Mouse (Mus musculus): ENCODE data around the gene Nfix.

- TF ChIP-seq CTCF (IDR thresholded peaks at IDR 0.05; ENCODE audit: insufficient read depth, low read depth, low read length) = no peak
- no peak for TF ChIP-seq POLR2A (IDR thresholded peaks at IDR 0.05; ENCODE audit: insufficient read depth, low read depth, low read length)
Observed at GRCm38 (mm10) chr8:84831490-84831889, 31.3 kb upstream of the Nfix start, which contains the start of gene Gadd45gip1.

All from olfactory bulb, adult 2 months (tissue).